Mouse (Mus musculus) embryonic facial prominence, embryonic 15.5 days (tissue): ENCODE measurements around the gene Pcsk6. TPM values are rescaled to one million over a fixed set of nuclear protein-coding genes. Genes with fewer than 3 reads are reported as not detected.

ENCODE experiments used
- ATAC-seq: fragments of 200-750 bp; cut with Nextera tagmentation; 2 replicates; pipeline ENCODE4 v1.8.0; 2017; ENCODE audit warnings: low read depth, moderate TSS enrichment; ENCODE audit not compliant: insufficient number of reproducible peaks, low FRiP score, low TSS enrichment
- H3K27ac ChIP-seq: fragments of 300-500 bp; sonication (generic); replicated peaks from 2 replicates; pipeline ENCODE4 v1.5.1; 2015; ENCODE audit warnings: mild to moderate bottlenecking, inconsistent platforms
- H3K27me3 ChIP-seq: fragments of 300-500 bp; sonication (generic); 2 replicates; pipeline ENCODE4 v1.6.1; 2015; ENCODE audit warnings: inconsistent platforms
- H3K36me3 ChIP-seq: fragments of 300-500 bp; sonication (generic); 2 replicates; pipeline ENCODE4 v1.6.1; 2015; ENCODE audit warnings: mild to moderate bottlenecking, inconsistent platforms
- H3K4me1 ChIP-seq: fragments of 300-500 bp; sonication (generic); 2 replicates; pipeline ENCODE4 v1.6.1; 2015; ENCODE audit warnings: inconsistent platforms
- H3K4me2 ChIP-seq: fragments of 300-500 bp; sonication (generic); replicated peaks from 2 replicates; pipeline ENCODE4 v1.6.1; 2015; ENCODE audit warnings: mild to moderate bottlenecking, inconsistent platforms
- H3K4me3 ChIP-seq: fragments of 300-500 bp; sonication (generic); replicated peaks from 2 replicates; pipeline ENCODE4 v1.5.1; 2015; ENCODE audit warnings: mild to moderate bottlenecking, inconsistent platforms
- H3K9ac ChIP-seq: fragments of 300-500 bp; sonication (generic); 2 replicates; pipeline ENCODE4 v1.6.1; 2015; ENCODE audit warnings: inconsistent platforms
- H3K9me3 ChIP-seq: fragments of 300-500 bp; sonication (generic); replicated peaks from 2 replicates; pipeline ENCODE4 v1.6.1; 2016; ENCODE audit warnings: inconsistent platforms
- WGBS: fragments of 180-500 bp; shearing (Covaris S2); methylation state at CpG from one replicate; pipeline ENCODE4 v1.1.7; 2015; 5-methylcytosine and 5-hydroxymethylcytosine counted together
- polyA plus RNA-seq: library from polyadenylated mRNA; unstranded; fragments of >200 nt; fragmentation: Nextera tagmentation; extraction: Ambion mirVana; gene quantifications from 2 replicates; pipeline ENCODE4 v1.2.1, GENCODE M21; 2015

The Pcsk6 gene
- polyA plus RNA-seq, 1 experiment from 2014 or later: 8.5 TPM

DNA sequence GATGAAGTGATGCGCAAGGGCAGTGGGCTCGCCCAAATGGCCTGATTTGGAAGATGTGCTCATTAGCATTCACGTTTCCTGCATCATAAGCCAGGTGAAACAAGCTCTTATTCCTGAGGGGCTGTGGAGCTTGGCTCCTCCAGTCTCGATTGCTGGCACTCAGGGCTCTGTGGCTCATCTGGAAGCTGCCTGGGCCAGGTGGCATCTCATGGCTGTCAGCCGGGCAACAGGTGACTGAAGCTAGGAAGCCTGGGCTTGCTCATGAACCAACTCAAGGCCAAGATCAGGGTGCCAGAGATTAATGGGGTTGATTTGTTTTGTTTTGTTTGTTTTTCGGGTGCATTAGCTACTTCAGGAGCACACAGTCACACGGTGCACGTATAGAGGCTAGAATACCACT, 231.1 kb downstream of the Pcsk6 start:
- WGBS: 83% methylated on average over 8 of the region's 8 CpGs

DNA sequence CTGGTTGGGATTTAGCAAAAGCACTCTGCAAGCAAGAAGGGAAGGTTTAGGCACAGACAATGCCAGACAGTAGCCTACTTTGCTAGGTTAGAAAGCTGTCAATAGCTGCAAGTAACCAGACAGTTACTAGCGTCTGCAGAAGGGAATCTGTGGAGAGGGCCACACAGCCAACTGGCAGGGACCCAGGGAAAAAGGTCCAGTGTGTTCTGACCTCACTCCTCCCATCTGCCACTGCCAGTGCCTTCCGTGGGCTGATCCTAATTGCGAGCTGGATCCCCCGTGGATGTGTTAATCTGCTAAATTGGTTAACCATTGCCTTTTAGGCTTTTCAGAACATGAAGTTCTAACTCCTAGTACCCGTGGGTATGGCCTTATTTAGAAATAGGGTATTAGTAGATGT, 232.6 kb downstream of the Pcsk6 start:
- H3K4me2 ChIP-seq: no peak overlapping the region
- no peak for ATAC-seq
- 72% methylated on average over 5 of the region's 5 CpGs for WGBS
- H3K4me1 ChIP-seq: no peaks in the 10 kb centered on the region; the same call in 1 of the 2 replicates
- H3K4me3 ChIP-seq: no peak overlapping the region
- no peaks in the 10 kb centered on the region for H3K9me3 ChIP-seq
- no peak overlapping the region for H3K9ac ChIP-seq
- H3K27ac ChIP-seq: no peak overlapping the region
- H3K36me3 ChIP-seq: peaks cover 31% of the 10 kb centered on the region
- no peaks in the 10 kb centered on the region for H3K27me3 ChIP-seq

More for the DNA sequence above, 231.1 kb downstream of the Pcsk6 start:
- no peak overlapping the region for H3K27ac ChIP-seq
- H3K4me1 ChIP-seq: no peaks in the 10 kb centered on the region; the same call in 1 of the 2 replicates
- peaks cover 46% of the 10 kb centered on the region for H3K36me3 ChIP-seq
- no peaks in the 10 kb centered on the region for H3K9me3 ChIP-seq
- no peak overlapping the region for H3K4me2 ChIP-seq
- H3K27me3 ChIP-seq: no peaks in the 10 kb centered on the region
- H3K4me3 ChIP-seq: no peak overlapping the region
- no peak overlapping the region for H3K9ac ChIP-seq
- no peak for ATAC-seq

DNA sequence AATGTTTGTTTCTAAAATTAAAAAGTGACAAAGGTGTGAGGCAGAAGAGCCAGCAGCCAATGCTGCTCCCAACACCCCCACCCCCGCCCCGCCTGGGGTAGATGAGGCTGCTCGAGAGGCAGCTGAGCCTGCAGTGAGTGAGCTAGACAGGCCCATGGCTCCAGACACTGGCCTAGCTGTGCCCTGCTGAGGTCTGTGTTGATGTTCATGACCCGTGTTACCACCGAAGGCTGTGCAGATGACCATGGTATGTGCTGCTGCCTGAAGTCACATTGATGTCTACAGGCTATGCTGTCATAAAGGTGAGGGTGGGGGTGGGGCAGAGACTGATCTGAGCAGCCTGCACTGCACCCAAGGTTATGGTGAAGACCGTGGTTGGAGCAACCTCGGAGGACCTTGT, 237.3 kb downstream of the Pcsk6 start:
- 80% methylated on average over 7 of the region's 7 CpGs for WGBS
- Histone ChIP-seq H3K27me3 (peaks cover 6% of the 10 kb centered on the region; the same call in 1 of the 2 replicates), H3K4me1 (no peaks in the 10 kb centered on the region; the same call in 1 of the 2 replicates), H3K27ac (no peak overlapping the region), H3K4me2 (no peak overlapping the region), H3K9me3 (no peaks in the 10 kb centered on the region), H3K4me3 (no peak overlapping the region), H3K9ac (no peak overlapping the region), H3K36me3 (no peaks in the 10 kb centered on the region)
- ATAC-seq: no peak

Other genes starting within 250 kb of the Pcsk6 start
- 9.2 and 10.8 TPM in 2 replicates for gene Tarsl2, start 216.8 kb upstream of the Pcsk6 start, polyA plus RNA-seq
- gene Tm2d3, start 170.6 kb upstream of the Pcsk6 start, polyA plus RNA-seq: 75.4 and 87.6 TPM in 2 replicates
- gene Gm45213, start 181.9 kb downstream of the Pcsk6 start, polyA plus RNA-seq: not detected in 2 replicates
- 145 and 158 TPM in 2 replicates for gene Snrpa1, start 197.3 kb downstream of the Pcsk6 start, polyA plus RNA-seq
- gene Selenos, start 217.9 kb downstream of the Pcsk6 start, polyA plus RNA-seq: 133 and 142 TPM in 2 replicates
- 16.1 and 18.0 TPM in 2 replicates for gene Chsy1, start 247.8 kb downstream of the Pcsk6 start, polyA plus RNA-seq